Mouse (Mus musculus) urinary bladder, postnatal 36 days (tissue): Measurements from ENCODE around the gene Grid1.

ENCODE experiments used
- DNase-seq, 2 experiments: peaks; one replicate each; pipeline ENCODE4 v3.0.0; 2022; ENCODE audit warnings: low spot score in 2 of 2, mixed read lengths in 1 of 2

Grid1 gene

DNA sequence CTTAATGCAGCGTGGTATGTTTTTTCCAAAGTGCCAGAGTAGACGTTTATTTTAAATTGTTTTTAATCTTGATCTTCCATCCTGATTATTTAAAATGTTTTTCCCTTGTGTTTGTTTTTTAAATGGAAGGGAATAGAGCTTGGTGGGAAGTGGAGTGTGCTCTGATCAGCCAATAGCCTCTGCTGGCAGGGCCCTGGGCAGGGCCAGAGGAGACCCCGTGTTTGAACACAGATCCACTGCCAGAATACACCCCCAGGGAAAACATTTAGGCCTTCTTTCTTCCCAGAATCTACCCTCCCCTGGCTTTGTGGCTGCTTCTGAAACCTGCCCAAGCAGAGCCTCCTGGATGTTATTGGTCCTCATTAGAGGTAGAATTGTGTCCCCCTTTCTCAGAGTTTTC, 188.8 kb downstream of the Grid1 start:
- no peak for DNase-seq

DNA sequence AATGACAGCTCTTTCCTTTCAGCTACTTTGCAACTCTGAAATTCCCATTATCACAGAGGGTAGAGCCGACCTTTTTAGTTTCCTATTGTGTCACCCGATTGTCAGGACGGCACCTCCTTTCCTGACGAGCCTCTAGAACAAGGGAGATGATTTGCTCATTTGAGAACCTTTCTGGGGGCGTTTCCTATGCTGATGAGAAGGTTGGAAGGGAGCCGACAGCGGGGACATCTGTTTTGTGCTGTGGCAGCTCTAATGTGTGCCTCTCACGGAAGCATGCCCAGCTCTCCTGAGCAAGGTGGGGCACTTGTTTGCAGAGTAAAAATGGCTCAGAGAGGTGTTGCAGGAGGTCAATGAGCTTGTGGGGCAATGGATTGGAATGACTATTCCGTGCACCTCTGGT, 189.2 kb downstream of the Grid1 start:
- DNase-seq = no peak

DNA sequence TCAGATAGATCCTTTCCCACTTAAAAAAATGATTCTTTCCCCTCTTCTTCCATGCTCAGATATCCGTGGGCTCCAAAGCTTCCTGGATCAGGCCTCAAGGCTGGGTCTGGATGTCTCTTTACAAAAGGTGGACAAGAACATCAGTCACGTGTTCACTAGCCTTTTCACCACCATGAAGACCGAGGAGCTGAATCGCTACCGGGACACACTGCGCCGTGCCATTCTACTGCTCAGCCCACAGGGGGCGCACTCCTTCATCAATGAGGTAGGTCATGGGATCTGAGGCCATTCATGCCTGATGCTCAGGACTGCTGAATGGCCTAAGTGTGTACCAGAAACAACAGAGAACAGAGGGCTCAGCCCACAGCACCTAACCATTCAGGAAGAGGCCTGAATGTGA, 206.8 kb downstream of the Grid1 start:
- no peak for DNase-seq

DNA sequence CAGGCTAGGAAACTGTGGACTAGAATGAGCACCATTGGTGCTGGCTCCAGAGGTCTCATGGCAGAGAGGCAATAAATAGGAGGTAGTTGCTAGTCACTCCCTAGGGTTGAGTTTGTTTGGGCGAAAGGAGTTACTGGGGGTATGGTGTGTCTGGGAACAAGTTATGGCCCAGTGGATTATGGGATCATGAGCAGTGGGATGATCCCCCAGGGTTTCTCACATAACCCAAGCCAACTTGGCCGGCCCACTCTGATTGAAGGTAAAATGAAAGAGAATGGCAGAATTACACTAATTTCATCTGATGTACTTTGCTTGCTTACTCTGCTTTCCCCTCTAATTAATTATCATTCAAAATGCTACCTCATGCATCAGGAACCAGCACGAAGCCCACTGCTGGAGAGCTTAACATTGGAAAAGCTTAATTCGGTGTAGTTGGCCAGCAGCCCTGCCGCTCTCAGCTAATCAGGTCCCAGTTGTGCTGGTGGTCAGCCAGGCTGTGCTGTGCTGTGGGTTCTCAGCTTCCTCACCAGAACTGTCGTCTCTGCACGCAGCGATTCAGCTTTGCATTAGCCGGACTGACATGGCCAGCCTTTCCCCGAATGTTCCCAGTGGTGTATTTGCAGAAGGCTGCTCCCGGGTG, 207.7 kb downstream of the Grid1 start:
- no peak for DNase-seq

DNA sequence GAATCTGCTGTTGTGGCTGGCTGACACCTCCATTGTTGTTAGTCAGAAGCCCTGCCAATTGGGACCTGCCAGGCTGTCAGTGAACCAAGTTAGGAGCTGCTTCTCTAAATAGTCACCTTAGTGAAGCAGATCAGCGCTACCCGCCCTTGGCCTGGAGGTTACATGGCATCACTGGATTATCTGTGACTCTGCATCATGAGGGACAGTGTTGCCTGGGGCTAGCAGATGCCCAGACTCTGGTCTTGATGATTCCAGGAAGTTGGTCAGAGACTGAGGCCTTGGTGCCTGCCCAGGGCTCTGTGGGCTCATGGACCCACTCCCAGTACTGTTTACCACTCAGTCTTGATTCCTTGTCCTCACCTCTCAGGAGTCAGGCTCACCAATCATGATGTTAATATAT, 209.7 kb downstream of the Grid1 start:
- DNase-seq = no peak

DNA sequence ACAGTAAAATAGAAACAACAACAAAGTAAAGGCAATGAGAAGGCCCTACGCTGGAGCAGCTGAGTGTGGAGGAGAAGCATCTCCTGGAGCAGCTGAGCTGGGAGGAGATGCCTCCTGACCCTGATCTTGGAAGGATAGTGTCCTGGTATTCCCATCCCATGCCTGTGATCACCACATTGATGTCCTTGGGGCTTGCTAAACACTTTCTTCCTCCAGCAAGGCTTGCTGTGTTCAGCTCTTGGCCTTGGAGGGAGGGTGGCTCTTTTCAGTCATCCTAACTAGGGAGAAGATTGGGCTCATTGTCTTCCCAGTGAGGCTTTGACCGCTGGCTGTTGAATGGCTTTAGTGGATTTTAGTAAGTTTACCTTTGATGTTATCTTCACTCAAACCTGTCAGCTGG, 210.4 kb downstream of the Grid1 start:
- DNase-seq = no peak

DNA sequence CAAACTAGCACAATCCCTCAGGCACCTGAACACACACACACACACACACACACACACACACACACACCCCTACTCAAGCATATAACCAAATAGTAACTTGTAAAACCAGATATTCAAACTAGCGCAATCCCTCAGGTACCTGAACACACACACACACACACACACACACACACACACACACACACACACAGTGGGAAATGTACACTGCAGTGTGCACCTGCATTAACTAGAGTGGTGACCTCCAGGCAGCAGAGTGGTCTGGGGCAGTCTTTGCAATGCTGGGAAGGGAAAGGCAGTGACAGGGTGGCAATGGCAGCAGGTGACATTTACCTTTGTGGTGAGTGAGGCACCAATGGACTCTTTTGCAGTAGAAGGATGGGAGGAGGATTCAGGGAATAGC, 212.4 kb downstream of the Grid1 start:
- DNase-seq = no peak

DNA sequence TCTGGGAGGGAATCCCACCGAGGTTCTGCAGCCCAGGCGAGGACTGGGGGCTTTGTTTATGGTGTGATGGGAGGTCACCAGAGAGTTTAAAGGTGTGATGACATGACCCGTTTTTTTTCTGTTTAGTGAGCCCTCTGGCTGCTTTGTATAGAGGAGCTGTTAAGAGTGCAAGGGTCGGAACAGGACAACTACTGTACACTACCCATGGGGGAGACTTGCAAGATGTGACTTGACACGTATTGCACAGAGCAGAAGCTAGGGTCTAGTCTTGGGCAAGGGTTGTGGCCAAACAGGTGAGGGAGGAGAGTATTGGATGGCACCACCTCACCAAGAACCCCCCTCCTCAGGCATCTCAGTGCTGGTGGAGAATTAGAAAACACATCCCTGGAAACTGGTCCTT, 224.4 kb downstream of the Grid1 start:
- DNase-seq = no peak

DNA sequence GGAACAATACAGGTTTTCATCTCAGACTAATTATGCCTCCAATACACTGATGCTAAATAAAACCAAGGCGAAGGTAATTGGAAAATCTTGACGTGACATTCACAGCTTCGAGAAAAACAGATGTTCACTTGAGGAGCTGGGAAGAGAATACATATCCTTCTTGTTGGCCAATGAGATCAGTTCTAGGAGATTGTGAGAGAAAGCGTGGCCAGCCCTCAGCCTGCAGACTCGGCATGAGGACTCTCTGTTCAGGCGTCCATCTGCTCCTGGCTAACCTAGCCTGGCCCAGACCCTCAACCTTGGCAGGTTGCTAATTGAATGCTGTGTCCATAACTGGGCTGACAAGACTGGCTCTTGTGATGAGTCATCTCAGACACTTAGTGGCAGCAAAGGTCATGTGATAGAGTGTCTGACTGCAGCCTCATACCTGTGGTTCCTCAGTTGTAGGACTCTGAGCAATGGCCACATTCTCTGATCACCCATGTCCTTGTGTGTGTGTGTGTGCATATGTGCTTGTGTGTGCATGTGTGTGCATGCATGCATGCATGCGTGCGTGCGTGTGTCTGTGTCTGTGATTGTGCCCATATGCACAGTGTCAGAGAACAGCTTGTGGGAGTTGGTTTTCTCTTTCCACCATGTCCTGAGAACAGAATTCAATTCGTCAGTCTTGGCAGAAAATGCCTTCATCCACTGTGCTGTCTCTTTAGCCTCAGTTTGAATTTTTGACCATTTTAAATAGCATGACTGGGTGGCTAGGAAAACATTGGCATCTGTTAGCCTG, 225.2 kb downstream of the Grid1 start:
- DNase-seq = no peak

DNA sequence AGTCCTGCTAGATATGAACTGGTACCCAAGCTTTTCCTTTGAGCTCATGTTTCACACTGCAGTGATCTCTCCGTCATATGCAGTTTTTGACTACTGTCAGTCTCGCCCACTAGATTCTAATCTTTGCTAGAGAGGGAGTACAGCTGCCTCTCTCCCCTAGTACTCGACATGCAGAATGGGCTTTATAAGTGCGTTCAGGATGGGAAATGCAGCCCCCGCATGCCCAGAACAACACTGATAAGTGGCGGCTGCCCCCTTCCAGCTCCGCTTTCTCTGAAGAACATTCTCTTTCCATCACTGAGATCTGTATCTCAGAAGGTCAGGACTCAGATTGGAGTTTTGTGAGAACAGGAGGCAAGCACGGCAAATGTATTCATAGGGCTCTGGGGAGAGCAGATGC, 229.3 kb downstream of the Grid1 start:
- DNase-seq = no peak

DNA sequence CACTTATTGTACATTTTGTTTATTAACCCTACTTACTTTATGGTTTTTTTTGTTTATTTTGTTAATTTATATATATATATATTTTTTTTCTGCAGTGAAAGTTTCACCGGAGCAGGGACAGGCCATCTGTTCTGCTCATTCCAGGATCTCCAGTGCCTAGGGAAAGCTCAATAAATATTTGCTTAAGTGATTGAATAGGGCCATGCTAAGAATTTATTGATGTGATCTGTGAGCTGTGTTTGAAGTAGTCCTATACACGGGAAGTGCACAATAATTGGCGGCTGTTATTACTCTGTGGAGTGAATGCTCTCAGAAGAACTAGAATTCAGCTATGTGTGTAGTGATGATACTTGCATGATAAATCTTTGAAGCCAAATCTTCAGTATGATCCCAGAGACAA, 234.2 kb downstream of the Grid1 start:
- DNase-seq = no peak

DNA sequence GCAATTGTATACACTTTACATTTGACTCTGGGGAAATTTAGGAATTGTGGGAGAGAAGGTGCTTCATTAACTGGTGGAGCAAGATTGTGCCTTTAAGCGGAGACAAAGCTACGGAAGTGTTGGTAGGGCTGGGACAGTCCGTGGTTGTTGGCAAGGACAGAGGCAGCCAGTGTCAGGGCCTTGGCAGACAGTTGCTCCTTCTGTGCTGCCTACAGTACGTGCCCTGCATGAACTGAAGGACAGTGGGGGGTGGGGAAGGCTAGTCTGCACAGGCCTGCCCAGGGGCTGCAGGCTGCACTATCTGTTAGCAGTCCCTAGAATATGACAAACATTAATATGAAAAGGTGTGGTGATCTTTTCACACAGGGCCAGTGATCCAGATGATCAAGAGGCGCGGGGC, 254.7 kb downstream of the Grid1 start:
- no peak for DNase-seq

DNA sequence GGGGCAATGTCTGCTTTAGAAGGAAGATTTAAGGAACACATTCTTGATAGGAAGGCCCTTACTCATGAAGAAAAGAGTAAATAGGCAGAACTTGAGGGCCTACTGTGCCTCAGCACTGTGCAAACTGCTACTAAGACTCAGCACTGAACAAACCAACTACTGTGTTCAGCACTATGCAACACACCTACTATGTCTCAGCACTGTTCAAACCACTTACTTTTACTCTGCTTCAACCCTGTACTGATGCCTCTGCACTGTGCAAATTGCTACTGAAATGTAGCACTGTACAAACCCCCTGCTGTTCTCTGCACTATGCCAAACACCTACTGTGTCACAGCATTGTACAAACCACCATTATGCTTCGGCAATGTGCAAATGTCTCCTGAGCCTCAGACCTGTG, 260.0 kb downstream of the Grid1 start:
- DNase-seq = no peak

DNA sequence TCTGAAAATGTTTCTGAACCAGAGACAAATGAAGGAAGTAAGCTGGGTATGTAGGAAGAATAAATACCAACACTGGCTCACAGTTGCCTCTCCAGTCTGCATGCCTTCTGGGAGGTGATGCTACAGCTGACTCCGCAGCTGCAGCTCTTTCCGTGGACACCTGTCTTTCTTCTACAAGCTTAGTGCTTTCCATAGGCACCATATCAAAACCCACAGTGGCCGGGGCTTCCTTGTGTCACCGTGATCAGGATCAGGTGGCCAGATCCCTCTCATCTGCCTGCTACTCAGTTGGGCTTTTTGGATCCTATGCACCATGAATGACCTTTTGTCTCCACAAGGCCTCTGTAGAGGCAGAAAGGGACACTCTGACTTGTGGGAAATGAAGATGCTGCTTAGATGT, 272.7 kb downstream of the Grid1 start:
- no peak for DNase-seq

DNA sequence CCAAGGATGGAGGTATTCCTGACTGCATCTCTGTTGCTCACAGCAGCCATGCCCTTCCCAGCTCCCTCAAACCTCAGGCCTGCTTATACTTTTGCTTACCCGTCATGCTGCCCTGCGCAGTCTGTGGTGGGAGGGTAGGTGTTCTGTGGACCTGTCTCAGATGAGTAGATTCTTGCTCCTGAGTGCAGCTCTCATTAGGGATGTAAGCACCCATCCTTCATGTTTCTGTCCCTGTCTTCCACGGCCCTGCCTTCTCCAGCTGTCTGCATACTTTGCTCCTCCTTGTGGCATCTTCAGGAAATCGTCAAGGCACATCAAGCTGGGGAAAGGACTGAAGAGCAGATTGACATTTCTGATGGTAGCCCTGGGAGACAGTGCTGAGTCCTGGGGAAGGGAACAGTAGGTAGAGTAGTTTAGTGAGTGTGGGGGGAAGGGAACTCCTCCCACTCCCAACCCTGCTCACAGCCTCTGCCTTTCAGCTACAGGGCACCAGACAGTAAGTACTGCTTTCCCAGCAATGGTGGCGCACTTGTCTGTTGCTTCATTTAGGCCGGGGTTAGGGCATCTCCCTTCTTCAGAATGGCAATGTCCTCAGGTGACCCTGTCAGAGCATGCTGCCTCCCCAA, 273.8 kb downstream of the Grid1 start:
- DNase-seq = no peak

DNA sequence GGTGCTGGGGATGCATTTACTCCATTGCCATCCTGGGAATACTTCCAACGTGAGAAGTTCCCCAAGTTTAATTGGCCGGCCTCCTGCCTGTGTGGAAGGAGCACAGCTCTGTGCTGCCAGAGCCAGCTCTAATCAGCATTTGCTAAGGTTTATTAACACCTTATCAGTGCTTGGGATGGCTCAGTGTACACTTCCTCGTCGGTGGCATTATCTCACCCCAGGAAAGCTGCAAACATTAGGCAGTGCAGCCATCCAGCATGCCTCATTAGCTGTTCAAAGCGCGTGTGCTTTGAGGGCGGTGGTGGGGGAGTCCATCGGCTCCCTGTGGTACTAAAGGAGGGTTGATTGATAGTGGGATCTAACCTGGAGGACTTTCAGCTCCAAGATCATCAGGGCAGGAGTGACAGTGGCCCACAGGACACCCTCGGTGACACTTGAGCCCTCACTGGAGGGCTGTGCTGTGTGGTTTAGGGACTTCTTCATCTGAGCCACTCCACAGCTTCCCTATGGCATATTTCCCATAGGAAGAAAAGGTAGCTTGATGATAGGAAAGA, 275.7 kb downstream of the Grid1 start:
- DNase-seq = no peak

DNA sequence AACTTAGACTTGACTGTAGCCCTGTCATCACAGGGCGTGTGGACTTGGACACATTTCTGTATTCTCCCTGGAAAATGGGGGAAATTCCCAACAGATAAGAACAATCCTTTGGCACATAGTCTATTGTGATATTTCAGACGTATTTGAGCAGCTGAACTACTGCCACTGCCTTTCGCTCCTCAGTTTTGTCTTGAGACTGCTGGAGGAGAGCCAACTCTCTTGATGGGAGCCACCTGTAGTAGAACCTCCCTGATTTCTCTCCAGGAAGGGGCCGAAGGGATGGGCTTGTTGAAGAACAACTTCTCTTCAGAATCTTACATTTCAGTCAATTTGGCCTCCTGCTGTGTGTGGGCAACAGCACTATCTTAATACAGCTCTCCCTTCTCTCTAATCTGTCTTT, 276.2 kb downstream of the Grid1 start:
- DNase-seq = no peak

DNA sequence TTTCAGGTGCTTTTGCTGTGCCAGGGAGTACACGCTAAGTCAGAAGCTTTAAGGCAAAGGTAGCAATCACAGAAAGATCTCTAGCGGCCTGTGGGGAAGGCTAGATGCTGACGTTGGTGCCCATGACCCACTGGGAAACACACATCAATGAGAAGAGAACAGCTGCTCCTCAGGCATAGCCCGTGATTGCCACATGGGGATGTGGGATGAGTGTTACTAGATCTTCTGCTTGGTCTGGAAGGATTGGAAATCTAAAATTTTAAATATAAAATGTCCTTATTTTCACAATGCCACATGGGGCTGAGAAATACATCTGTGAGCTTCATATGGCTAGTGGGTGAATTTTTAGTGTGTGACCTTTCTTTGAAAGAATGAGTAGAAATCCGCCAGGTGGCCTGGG, 277.3 kb downstream of the Grid1 start:
- DNase-seq = no peak

DNA sequence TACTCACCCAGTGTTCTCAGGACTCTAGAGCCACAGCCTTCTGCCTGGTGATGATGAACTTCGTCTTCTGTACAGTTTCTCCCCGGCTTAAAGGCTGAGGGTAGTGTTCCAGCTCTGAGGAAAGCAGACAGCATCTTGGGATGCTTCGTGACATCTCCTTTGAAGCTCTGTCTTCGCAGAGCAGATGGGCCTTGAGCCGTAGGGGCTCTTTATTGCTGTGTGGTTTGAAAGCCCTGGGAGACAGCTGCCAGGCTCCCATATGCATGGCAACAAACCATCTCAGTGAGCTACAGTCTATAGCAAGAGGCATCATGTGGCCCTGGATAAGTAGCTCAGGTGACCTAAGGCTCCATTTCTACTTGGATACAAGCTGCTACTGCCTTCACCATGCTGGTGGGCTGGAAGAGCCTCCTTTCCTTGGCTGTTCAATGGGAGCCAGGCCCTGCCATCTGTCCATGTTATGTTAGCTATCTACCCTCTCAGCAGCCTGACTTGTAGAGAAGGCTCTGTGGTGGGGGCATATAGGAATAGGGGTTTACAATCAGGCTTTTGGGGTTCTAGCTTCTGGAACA, 283.8 kb downstream of the Grid1 start:
- no peak for DNase-seq

DNA sequence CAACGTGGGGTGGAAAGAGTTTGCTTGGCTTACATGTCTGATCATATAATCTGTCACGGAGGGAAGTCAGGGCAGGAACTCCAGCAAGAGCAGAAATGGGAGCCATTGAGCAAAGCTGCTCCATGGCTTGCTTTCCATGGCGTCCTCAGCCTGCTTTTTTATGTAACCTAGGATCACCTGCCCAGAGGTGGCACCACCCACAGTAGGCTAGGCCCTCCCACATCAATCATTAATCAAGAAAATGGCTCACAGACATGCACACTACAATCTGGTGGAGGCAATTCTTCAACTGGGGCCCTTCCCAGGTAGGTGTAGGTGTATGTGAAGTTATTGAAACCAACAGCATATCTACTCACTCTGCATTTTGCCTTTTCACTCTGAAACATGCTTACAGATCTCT, 287.7 kb downstream of the Grid1 start:
- no peak for DNase-seq

DNA sequence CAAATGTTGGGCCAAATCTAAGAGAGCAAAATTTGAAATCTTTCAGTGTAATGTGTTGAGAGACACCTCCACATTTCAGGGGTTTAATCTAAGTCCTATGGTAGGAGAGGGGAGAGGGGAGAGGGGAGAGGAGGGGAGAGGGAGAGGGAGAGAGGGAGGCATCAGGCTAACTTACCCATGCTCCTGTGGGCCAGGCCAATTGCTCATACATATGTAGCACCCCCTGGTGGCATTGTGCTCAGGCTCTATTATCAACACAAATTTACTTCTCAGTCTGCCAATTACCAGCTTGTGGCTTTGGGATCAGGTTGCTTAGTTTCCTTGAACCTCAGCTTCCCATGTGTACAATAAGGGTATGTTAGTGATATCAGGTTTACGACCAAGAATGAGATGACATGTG, 291.0 kb downstream of the Grid1 start:
- DNase-seq = no peak
